Mouse (Mus musculus) C2C12 (cell line): ENCODE results near the gene Stk39. TPM values are rescaled to one million over a fixed set of nuclear protein-coding genes. Genes with fewer than 3 reads are reported as not detected.

ENCODE experiments used
- H3K27me3 ChIP-seq: one replicate; pipeline ENCODE4 v1.6.1; 2011; ENCODE audit not compliant: control insufficient read depth, insufficient read depth, insufficient read length
- H3K36me3 ChIP-seq: one replicate; pipeline ENCODE4 v1.6.1; 2011; ENCODE audit not compliant: control insufficient read depth, insufficient read depth
- H3K4me3 ChIP-seq: one replicate; pipeline ENCODE4 v1.5.1; 2011; ENCODE audit warnings: mild to moderate bottlenecking, control low read depth; ENCODE audit not compliant: poor library complexity, insufficient read depth, severe bottlenecking
- H3K79me2 ChIP-seq: one replicate; pipeline ENCODE4 v1.6.1; 2011; ENCODE audit not compliant: control insufficient read depth, insufficient read depth
- H3K79me3 ChIP-seq: one replicate; pipeline ENCODE4 v1.6.1; 2011; ENCODE audit warnings: low read depth, control low read depth
- H3ac ChIP-seq: one replicate; pipeline ENCODE3; 2011; ENCODE audit warnings: low read depth; ENCODE audit not compliant: control insufficient read depth, insufficient read length
- CEBPB ChIP-seq: IDR thresholded peaks from one replicate; pipeline ENCODE4 v1.6.1; 2011; ENCODE audit warnings: low read depth, mild to moderate bottlenecking, control low read depth, moderate library complexity
- CTCF ChIP-seq: IDR thresholded peaks from one replicate; pipeline ENCODE4 v1.5.1; 2011; ENCODE audit not compliant: control insufficient read depth, insufficient read depth, insufficient read length
- FOSL1 ChIP-seq: IDR thresholded peaks from one replicate; pipeline ENCODE4 v1.8.0; 2011; ENCODE audit warnings: mild to moderate bottlenecking, low read length; ENCODE audit not compliant: poor library complexity, insufficient read depth, severe bottlenecking
- MAX ChIP-seq: IDR thresholded peaks from one replicate; pipeline ENCODE4 v1.6.1; 2011; ENCODE audit warnings: mild to moderate bottlenecking, control low read depth
- MYOD1 ChIP-seq: IDR thresholded peaks from one replicate; pipeline ENCODE4 v1.6.1; 2011; ENCODE audit warnings: low read depth; ENCODE audit not compliant: control insufficient read depth, insufficient read length
- MYOG ChIP-seq: IDR thresholded peaks from one replicate; pipeline ENCODE4 v1.6.1; 2011; ENCODE audit not compliant: control insufficient read depth, insufficient read length; ENCODE audit errors: extremely low read depth
- USF1 ChIP-seq: IDR thresholded peaks from one replicate; pipeline ENCODE4 v1.6.1; 2011; ENCODE audit warnings: low read depth, mild to moderate bottlenecking, control low read depth, moderate library complexity
- polyA plus RNA-seq: library from polyadenylated mRNA; unstranded; fragments of >200 nt; fragmentation: generic; extraction: Trizol; gene quantifications from one replicate; pipeline ENCODE4 v1.2.1, GENCODE M21; 2012; ENCODE audit warnings: missing spikeins

The Stk39 gene
- polyA plus RNA-seq, 1 experiment: 11.3 TPM

- no peaks in the 10 kb centered on the region for H3K36me3 ChIP-seq
- no peaks in the 10 kb centered on the region for H3K79me2 ChIP-seq
- no peak for TF ChIP-seq MAX
- TF ChIP-seq CTCF: no peak
- TF ChIP-seq MYOG: no peak
- TF ChIP-seq MYOD1: no peak
- no peak for TF ChIP-seq USF1
- TF ChIP-seq CEBPB: no peak
- no peak for TF ChIP-seq FOSL1
- no peak overlapping the region for H3K4me3 ChIP-seq
- H3K79me3 ChIP-seq: no peaks in the 10 kb centered on the region
- no peaks in the 10 kb centered on the region for H3K27me3 ChIP-seq
- H3ac ChIP-seq: no peak overlapping the region
Measured at GRCm38 (mm10) chr2:68229081-68229480, 243.0 kb downstream of the Stk39 start.

GRCm38 (mm10) chr2:68222227-68222873 is 249.7 kb downstream of the Stk39 start:
- no peak overlapping the region for H3K4me3 ChIP-seq
- H3ac ChIP-seq: no peak overlapping the region
- no peaks in the 10 kb centered on the region for H3K27me3 ChIP-seq
- H3K36me3 ChIP-seq: no peaks in the 10 kb centered on the region
- H3K79me3 ChIP-seq: no peaks in the 10 kb centered on the region
- TF ChIP-seq CTCF (no peak), MAX (no peak), CEBPB (no peak), USF1 (no peak), FOSL1 (no peak)
- no peaks in the 10 kb centered on the region for H3K79me2 ChIP-seq

- no peaks in the 10 kb centered on the region for H3K36me3 ChIP-seq
- TF ChIP-seq MAX: no peak
- TF ChIP-seq FOSL1: no peak
- no peak for TF ChIP-seq CEBPB
- no peak for TF ChIP-seq USF1
- TF ChIP-seq MYOD1: no peak
- TF ChIP-seq CTCF: no peak
- TF ChIP-seq MYOG: no peak
- no peaks in the 10 kb centered on the region for H3K79me3 ChIP-seq
- H3K27me3 ChIP-seq: no peaks in the 10 kb centered on the region
- no peak overlapping the region for H3ac ChIP-seq
- no peak overlapping the region for H3K4me3 ChIP-seq
- no peaks in the 10 kb centered on the region for H3K79me2 ChIP-seq
Measured at GRCm38 (mm10) chr2:68221226-68221625, 250.8 kb downstream of the Stk39 start.

- H3K79me3 ChIP-seq: no peaks in the 10 kb centered on the region
- TF ChIP-seq MYOD1 (no peak), MYOG (no peak)
- H3K4me3 ChIP-seq: no peak overlapping the region
- no peaks in the 10 kb centered on the region for H3K36me3 ChIP-seq
- H3ac ChIP-seq: no peak overlapping the region
- no peaks in the 10 kb centered on the region for H3K79me2 ChIP-seq
- no peaks in the 10 kb centered on the region for H3K27me3 ChIP-seq
Measured at GRCm38 (mm10) chr2:68219823-68220222, 252.2 kb downstream of the Stk39 start.

GRCm38 (mm10) chr2:68215176-68215575 is 256.9 kb downstream of the Stk39 start:
- Histone ChIP-seq H3K27me3 (no peaks in the 10 kb centered on the region), H3K36me3 (no peaks in the 10 kb centered on the region), H3K79me2 (no peaks in the 10 kb centered on the region), H3K4me3 (no peak overlapping the region), H3K79me3 (no peaks in the 10 kb centered on the region), H3ac (no peak overlapping the region)
- no peak for TF ChIP-seq USF1
- no peak for TF ChIP-seq CEBPB
- TF ChIP-seq MYOD1: no peak
- no peak for TF ChIP-seq CTCF
- TF ChIP-seq MYOG: no peak
- TF ChIP-seq MAX: no peak
- TF ChIP-seq FOSL1: no peak

GRCm38 (mm10) chr2:68214400-68214799 is 257.7 kb downstream of the Stk39 start:
- Histone ChIP-seq H3K27me3 (no peaks in the 10 kb centered on the region), H3K79me3 (no peaks in the 10 kb centered on the region), H3K36me3 (no peaks in the 10 kb centered on the region), H3K79me2 (no peaks in the 10 kb centered on the region), H3K4me3 (no peak overlapping the region), H3ac (no peak overlapping the region)
- TF ChIP-seq CTCF: no peak
- no peak for TF ChIP-seq MAX
- no peak for TF ChIP-seq MYOG
- TF ChIP-seq FOSL1: no peak
- no peak for TF ChIP-seq USF1
- TF ChIP-seq MYOD1: no peak
- TF ChIP-seq CEBPB: no peak
